Mouse (Mus musculus): ENCODE data around the gene Top1. TPM values are rescaled to one million over a fixed set of nuclear protein-coding genes. Genes with fewer than 3 reads are reported as not detected.
A peak's percentile ranks its signal among the peaks of the same experiment; 100 is the strongest.

Top1 gene
- polyA plus RNA-seq (2021) = 80.7 TPM

DNA sequence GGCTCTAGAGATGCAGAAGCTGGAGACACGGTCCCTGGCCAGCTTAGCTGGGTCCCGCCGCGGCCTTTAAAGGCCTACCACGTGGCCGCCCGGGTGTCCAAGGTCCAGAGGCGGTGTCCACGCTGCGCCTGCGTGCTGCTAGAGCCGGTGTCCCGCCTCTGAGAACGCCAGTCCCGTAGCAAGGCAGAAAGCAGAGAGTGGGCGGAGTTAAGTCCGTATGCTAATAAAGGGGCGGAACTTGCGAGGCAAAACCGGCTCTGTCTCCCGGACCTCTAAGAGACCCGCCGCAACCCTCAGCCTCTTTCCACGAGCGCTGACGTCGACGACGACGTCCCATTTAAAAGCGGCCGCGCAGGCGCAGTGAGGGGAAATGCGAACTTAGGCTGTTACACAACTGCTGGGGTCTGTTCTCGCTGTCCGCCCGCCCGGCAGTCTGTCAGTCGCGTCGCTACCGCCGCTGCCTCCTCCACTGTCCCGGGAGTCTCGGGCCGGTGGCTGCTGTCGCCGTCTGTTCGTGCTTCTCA, at the start of gene Top1:
Gene Top1 (plus strand): TSS at position 275 of the 524 bp plus-strand sequence.
- ChIA-PET CTCF (interaction anchor here (0.7 to 1.7 kb wide), 2 partner anchors 19 to 22 kb away, joined by 3 to 4 read pairs; no protein-coding TSS in a partner anchor), POLR2A (no interaction called here)
- TF ChIP-seq CTCF (IDR thresholded peaks at IDR 0.05) = no peak
- peak; percentile 98 for DNase-seq (ENCODE audit: low read depth, low spot score)
- peak; percentile 99 for ATAC-seq
- in situ Hi-C loops (cut with MboI; ENCODE audit: low pct_unique_long_range_greater_than_20kb) = no loop called here
- no peaks in the 10 kb centered on the region for H3K27me3 ChIP-seq

DNA sequence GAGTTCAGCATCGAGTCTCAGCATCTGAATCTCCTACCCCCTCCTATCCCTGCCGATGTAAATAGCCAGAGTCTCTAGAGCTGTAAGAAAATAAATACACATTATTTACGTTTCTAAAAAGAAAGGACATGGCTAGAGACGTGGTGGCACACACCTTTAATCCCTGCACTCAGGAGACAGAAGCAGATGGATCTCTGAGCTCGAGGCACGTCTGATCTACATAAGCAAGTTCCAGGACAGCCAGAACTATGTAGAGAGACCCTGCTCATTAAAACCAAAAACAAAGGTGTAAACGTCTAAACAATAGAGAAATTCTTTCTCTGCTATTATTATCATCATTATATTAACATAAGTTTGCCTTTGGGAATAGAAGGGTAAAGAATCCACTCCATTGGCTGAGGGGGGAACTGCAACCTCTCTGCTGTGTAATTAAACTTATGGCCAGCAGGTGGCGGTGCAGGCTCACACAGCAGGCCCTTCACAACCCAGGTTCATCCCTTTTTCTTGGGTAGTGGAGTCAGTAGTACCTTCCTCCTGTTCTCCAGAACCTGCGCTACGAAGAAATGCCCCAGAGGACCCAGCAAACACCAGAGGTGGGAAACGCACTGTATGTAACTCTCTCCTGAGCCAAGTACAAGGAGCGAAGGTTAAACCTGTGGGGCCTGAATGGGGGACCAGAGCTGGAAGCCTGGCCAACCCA, 48.0 kb upstream of the Top1 start:
- ChIA-PET POLR2A (no interaction called here), CTCF (interaction anchor here (2.2 kb wide), 1 partner anchor 288 kb away, joined by 10 read pairs; no protein-coding TSS in a partner anchor)
- DNase-seq (ENCODE audit: low read depth, low spot score) = no peak
- peak; percentile 76 for ATAC-seq
- in situ Hi-C loops (cut with MboI; ENCODE audit: low pct_unique_long_range_greater_than_20kb) = loop anchor here (10.0 to 25.0 kb wide), 2 partner anchors 985 to 1733 kb away; no protein-coding TSS in a partner anchor
- peaks cover 5% of the 10 kb centered on the region for H3K27me3 ChIP-seq
- peak; percentile 89 for TF ChIP-seq CTCF (IDR thresholded peaks at IDR 0.05)

DNA sequence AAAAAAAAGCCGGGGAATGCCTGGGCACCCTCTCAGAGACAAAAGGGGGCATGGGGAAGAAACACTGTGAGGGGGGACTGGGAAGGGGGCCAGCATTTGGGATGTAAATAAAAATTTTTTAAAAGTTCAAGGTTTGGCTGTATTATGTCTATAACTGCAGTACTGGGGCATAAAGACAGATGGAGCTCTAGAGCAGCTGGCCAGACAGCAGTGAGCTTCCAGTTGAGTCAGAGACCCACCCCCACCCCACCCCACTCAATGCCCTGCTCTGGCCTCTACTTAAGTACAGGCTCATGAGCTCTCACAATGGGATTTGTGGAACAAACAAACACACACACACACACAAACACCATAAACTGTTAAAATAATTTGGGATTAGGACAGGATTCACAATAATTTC, 43.9 kb upstream of the Top1 start:
- ChIA-PET CTCF (interaction anchor here (0.6 to 2.6 kb wide), 8 partner anchors 11 to 286 kb away, joined by 3 to 8 read pairs (median 5); no protein-coding TSS in a partner anchor), POLR2A (no interaction called here)
- in situ Hi-C loops (cut with MboI; ENCODE audit: low pct_unique_long_range_greater_than_20kb) = loop anchor here (5.0 kb wide), 2 partner anchors 85 to 280 kb away; partner anchors contain the start of gene Lpin3
- DNase-seq (ENCODE audit: low read depth, low spot score) (no peak), ATAC-seq (no peak)
- peak; percentile 73 for TF ChIP-seq CTCF (IDR thresholded peaks at IDR 0.05)
- peaks cover 2% of the 10 kb centered on the region for H3K27me3 ChIP-seq

DNA sequence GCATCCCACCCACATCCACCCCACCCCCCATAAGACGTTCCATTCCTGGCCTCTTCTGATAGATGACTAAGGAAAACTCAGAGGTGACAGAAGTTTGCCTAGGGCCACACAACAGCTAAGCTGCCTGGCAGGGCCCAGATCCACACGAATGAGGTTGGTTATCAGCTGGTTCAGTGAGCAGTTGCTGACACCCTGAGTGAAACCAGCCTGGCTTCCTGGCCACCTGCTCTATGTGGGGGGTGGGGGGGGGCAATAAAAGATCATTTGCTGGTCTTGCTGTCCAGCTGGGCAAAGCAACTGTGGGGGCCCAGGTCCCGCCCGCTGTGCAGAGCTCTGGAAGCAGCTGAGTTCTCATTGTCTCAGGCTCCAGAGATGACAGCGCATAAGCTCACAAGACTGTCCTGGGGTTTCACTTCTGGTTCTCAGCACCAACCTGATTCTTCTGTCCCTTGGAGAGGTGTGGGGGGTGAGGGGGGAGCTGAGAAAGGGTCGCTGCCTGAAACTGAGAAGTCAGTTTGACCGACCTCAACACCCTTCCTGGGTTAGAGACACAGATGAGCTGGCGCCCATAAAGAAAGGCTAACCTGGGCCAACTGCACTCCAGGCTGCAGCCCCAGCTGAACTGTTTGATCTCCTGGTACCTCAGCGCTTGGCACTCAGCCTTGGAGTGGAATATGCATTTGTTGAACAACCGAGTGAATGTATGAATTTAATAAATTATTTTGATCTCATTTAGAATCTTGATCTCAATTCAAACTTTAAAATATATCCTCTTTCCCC, 42.3 kb upstream of the Top1 start:
- DNase-seq (ENCODE audit: low read depth, low spot score) (no peak), ATAC-seq (no peak)
- TF ChIP-seq CTCF (IDR thresholded peaks at IDR 0.05) = no peak
- POLR2A ChIA-PET = no interaction called here
- CTCF ChIA-PET = interaction anchor here (0.8 to 2.6 kb wide), 5 partner anchors 9 to 282 kb away, joined by 3 to 8 read pairs (median 5); no protein-coding TSS in a partner anchor
- in situ Hi-C loops (cut with MboI; ENCODE audit: low pct_unique_long_range_greater_than_20kb) = loop anchor here (5.0 kb wide), 2 partner anchors 84 to 279 kb away; partner anchors contain the start of gene Lpin3
- H3K27me3 ChIP-seq = no peaks in the 10 kb centered on the region

DNA sequence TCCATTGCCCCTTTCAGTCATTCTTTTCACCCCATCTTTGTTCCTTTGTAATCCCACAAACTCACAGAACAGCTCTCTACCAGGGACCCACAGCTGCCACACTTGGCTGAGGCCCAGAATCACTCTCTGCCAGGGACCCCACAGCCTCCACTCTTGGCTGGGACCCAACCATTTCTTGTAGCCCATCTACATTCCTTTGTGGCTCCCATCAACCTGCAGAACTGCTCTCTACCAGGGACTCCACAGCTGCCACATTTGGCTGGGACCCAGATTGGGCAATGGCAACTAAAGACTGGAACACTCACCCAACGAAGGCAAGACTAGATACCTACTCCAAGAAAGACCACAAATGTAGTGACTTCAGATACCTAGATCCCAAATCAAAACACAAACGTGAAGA, 35.7 kb upstream of the Top1 start:
- in situ Hi-C loops (cut with MboI; ENCODE audit: low pct_unique_long_range_greater_than_20kb) = no loop called here
- DNase-seq (ENCODE audit: low read depth, low spot score) (no peak), ATAC-seq (no peak)
- H3K27me3 ChIP-seq = no peaks in the 10 kb centered on the region
- ChIA-PET CTCF (no interaction called here), POLR2A (no interaction called here)
- no peak for TF ChIP-seq CTCF (IDR thresholded peaks at IDR 0.05)

DNA sequence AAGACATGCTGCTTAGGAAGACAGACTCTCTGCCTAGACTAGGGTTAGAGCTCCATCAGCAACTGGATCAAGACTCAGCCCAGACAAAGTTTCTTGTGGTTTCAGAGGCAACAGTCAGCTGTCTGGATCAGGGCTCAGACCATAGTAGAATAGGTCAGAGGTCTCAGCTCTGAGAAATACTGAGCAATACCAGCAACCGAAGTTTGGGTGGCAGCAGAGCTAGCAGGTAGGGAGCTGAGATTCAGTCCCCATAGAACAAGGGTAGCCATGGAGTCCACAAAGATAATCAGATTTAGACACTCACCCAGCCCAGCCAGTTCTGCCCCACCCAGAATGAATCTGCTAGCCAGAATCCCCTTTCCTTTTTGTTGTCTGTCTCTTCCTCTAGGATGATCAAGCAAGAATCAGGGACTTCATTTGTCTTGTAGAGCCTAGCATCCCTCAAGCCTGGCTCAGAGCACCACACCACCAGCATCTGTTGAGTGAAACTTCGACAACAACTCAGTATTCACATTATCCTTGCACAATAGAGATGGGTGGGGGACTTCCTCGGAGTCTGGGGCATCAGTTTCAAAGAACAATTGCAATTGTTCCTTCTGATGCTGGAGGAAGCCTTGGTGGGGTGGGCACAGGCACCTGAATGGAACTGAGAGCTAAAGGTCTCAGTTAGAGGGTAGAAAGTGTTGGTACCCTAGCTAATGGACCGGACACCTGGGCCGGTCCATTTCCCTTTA, 32.3 kb upstream of the Top1 start:
- CTCF ChIA-PET = interaction anchor here (1.0 to 2.4 kb wide), 5 partner anchors 9 to 271 kb away, joined by 3 to 8 read pairs (median 4); no protein-coding TSS in a partner anchor
- no peak for TF ChIP-seq CTCF (IDR thresholded peaks at IDR 0.05)
- in situ Hi-C loops (cut with MboI; ENCODE audit: low pct_unique_long_range_greater_than_20kb) = no loop called here
- H3K27me3 ChIP-seq = no peaks in the 10 kb centered on the region
- POLR2A ChIA-PET = no interaction called here
- no peak for DNase-seq (ENCODE audit: low read depth, low spot score)
- no peak for ATAC-seq

DNA sequence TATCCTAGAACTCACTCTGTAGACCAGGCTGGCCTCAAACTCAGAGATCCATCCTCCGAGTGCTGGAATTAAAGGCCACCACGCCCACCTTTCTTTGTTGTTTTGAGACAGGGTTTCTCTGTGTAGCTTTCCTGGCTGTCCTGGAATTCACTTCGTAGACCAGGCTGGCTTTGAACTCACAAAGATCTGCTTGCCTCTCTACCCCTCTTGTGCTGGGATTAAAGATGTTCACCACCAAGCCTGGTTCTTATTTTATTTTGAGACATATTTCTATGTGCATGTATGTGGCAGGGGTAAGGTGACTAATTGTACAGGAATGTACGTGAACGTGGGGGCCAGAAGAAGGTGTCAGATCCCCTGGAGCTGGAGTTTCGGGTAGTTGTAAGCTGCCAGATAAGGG, 27.9 kb upstream of the Top1 start:
- ChIA-PET POLR2A (no interaction called here), CTCF (no interaction called here)
- ATAC-seq = no peak
- no peak for DNase-seq (ENCODE audit: low read depth, low spot score)
- no peak for TF ChIP-seq CTCF (IDR thresholded peaks at IDR 0.05)
- no peaks in the 10 kb centered on the region for H3K27me3 ChIP-seq
- in situ Hi-C loops (cut with MboI; ENCODE audit: low pct_unique_long_range_greater_than_20kb) = loop anchor here (5.0 kb wide), 1 partner anchor 95 kb away; no protein-coding TSS in a partner anchor

DNA sequence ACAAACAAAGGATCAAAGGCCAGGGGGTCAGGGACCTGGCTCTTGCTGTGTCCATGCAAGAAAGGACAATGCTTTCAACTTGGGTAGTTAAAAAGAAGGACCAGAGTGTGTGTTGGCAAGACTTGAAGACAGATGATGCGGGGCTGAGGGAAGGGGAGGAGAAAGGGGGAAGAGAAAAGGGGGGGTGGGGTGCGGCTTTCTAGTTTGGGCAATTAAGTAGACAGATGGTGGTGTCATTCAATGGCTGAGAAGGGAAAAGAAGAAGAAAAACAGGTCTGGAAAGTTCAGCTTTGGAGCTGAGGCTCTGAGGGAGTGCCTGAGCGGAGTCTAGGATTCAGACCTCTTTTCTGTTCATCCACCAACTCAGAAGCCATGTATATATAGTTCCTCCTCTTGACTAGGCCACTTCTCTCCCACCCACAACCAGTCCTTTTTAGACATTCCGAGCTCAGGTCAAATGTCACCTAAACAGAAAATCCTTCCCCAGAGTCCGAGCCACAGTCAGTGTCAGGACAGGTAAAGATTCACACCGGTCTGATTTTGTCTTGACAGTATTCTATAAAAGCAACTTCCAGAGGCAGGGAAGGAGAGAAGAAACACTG, 27.0 kb upstream of the Top1 start:
- ATAC-seq (no peak), DNase-seq (ENCODE audit: low read depth, low spot score) (no peak)
- in situ Hi-C loops (cut with MboI; ENCODE audit: low pct_unique_long_range_greater_than_20kb) = loop anchor here (5.0 kb wide), 1 partner anchor 94 kb away; no protein-coding TSS in a partner anchor
- POLR2A ChIA-PET = no interaction called here
- no peak for TF ChIP-seq CTCF (IDR thresholded peaks at IDR 0.05)
- no peaks in the 10 kb centered on the region for H3K27me3 ChIP-seq
- CTCF ChIA-PET = no interaction called here

DNA sequence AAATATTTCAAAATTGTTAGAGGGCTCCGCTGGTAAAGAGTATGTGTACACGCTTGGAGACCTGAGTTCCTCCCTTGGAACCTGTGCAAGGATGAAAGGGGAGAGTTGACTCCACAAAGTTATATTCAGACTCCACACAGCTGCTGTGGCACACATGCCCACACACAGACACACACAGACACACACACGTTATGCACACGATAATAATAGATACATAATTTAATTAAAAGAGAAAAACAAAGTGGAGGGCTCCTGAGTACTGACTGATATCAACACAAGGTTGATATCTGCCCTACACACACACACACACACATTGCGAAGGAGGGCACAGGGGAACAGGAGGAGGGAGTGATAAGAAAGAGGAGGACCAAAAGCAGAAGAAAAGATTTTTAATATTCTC, 26.4 kb upstream of the Top1 start:
- ATAC-seq (no peak), DNase-seq (ENCODE audit: low read depth, low spot score) (no peak)
- ChIA-PET POLR2A (no interaction called here), CTCF (no interaction called here)
- in situ Hi-C loops (cut with MboI; ENCODE audit: low pct_unique_long_range_greater_than_20kb) = loop anchor here (5.0 kb wide), 1 partner anchor 93 kb away; no protein-coding TSS in a partner anchor
- TF ChIP-seq CTCF (IDR thresholded peaks at IDR 0.05) = no peak
- H3K27me3 ChIP-seq = no peaks in the 10 kb centered on the region

DNA sequence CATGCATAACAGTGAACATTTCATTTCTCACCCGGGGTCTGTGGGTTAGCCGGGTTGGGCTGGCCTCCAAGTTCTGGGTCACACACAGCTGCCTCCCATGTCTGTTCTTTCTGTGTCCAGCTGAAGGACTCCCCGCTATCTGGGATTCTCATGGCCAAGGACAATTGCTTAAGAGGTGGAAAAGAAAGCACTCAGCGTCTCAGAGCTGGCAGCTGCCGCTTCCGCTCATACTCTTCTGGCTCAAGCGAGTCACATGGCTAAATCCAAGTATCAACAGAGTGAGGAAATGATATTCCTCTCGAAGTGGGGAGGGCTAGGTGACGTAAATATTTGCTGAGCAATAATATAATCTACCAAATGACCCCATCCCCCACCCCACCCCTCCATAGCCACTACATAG, 25.9 kb upstream of the Top1 start:
- TF ChIP-seq CTCF (IDR thresholded peaks at IDR 0.05) = no peak
- no peaks in the 10 kb centered on the region for H3K27me3 ChIP-seq
- ChIA-PET CTCF (no interaction called here), POLR2A (no interaction called here)
- DNase-seq (ENCODE audit: low read depth, low spot score) = no peak
- ATAC-seq = no peak
- in situ Hi-C loops (cut with MboI; ENCODE audit: low pct_unique_long_range_greater_than_20kb) = loop anchor here (5.0 kb wide), 1 partner anchor 92 kb away; no protein-coding TSS in a partner anchor

All from Patski (cell line).